Mouse (Mus musculus): Measurements from ENCODE around the gene Serpinb1c.

- TF ChIP-seq CTCF (IDR thresholded peaks at IDR 0.05; ENCODE audit: insufficient read depth, low read length): peak; percentile 71
- no peak for TF ChIP-seq POLR2A (IDR thresholded peaks at IDR 0.05; ENCODE audit: borderline replicate concordance, extremely low read depth, low read depth, low read length)
These were observed 2.6 kb upstream of the Serpinb1c start for GRCm38 (mm10) chr13:32900639-32901038.
